Mouse (Mus musculus) embryonic fibroblast, embryonic 13.5 days (primary cell): ENCODE results near the gene Tfip11.

Experiments used
- CTCF ChIP-seq: IDR thresholded peaks from 2 replicates; pipeline ENCODE4 v1.5.1; 2011; ENCODE audit warnings: mild to moderate bottlenecking, control low read depth, low read length, moderate library complexity, borderline replicate concordance; ENCODE audit not compliant: insufficient read depth
- POLR2A ChIP-seq: IDR thresholded peaks from 2 replicates; pipeline ENCODE4 v1.6.1; 2011; ENCODE audit warnings: low read depth, mild to moderate bottlenecking, control low read depth, low read length, moderate library complexity

GRCm38 (mm10) chr5:112289236-112289635 lies 36.9 kb upstream of the Tfip11 start:
- no peak for TF ChIP-seq POLR2A
- TF ChIP-seq CTCF: no peak
